Mouse (Mus musculus): ENCODE measurements at regions not wholly inside any gene's neighbourhood (a gene's known extent, or its start where the extent isn't known, plus 50 kb on each side); places are given as distances from the start of the nearest gene placed in this dataset.

DNA sequence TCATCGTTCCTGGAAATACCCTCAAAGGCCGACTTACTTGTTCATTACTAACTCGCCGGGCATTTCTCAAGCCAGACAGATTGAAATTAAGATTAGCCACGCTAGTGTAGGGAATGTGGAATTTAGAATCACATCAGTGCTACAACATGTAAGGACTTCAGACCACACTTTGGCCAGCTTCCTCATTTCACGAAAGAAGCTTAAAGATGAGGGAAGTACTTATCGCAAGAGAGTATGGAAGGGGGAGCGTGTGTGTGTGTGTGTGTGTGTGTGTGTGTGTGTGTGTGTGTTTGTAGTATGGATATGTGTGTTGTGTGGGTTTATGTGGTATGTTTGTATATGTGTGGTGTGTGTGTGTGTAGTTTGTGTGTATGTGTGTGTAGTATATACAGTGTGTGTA, 99.3 kb upstream of the Plcl2 start:
- 0 out of 4 replicates have a peak, but pooled peaks cover 0 to 7% of the 10 kb centered on the region in 2 experiments for H3K4me1 ChIP-seq (replicated peaks; ENCODE audit: control insufficient read depth in 2 of 2, insufficient read depth in 2 of 2, low read length in 1 of 2)
- no peak overlapping the region for H3K4me3 ChIP-seq (ENCODE audit: insufficient read depth in 1 of 2, low read depth in 2 of 2, low read length in 2 of 2)
- no peak overlapping the region for H3K4me2 ChIP-seq (ENCODE audit: low read depth)
- TF ChIP-seq CTCF (IDR thresholded peaks at IDR 0.05; ENCODE audit: low read depth) (no peak), EP300 (IDR thresholded peaks at IDR 0.05; ENCODE audit: low read depth) (no peak)
- WGBS (ENCODE audit: insufficient replicate concordance) = 20% methylated on average over 8 of the region's 8 CpGs
- no peaks in the 10 kb centered on the region for H3K9me3 ChIP-seq (ENCODE audit: control insufficient read depth, low read length)
- ATAC-seq (ENCODE audit: insufficient read depth) = no peak
- H3K9ac ChIP-seq (replicated peaks) = no peak overlapping the region
- H3K36me3 ChIP-seq (replicated peaks; ENCODE audit: control insufficient read depth, insufficient read depth, low read depth) = no peaks in the 10 kb centered on the region
- DNase-seq (ENCODE audit: low read depth in 3 of 3, low spot score in 3 of 3) = no peak
- H3K27ac ChIP-seq = no peak overlapping the region
- no peaks in the 10 kb centered on the region for H3K27me3 ChIP-seq (ENCODE audit: control insufficient read depth, insufficient read depth, low read length)

DNA sequence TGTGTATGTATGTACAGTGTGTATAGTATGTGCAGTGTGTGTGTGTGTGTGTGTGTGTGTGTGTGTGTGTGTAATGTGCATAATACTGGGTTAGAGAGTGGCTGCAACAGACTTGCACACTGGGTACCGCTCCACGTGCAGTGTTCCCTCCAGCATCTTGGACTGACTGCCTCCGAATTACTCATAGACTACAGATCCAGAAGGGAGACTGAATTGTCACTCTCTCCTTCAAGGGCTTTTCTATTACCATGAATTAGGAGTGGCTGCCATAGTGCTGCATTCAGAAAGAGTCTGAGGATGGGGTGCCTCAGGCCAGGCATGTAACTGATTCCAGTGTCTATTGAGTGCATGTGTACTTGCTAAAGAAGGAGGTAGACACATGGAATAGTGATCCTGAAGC, 98.9 kb upstream of the Plcl2 start:
- no peaks in the 10 kb centered on the region for H3K27me3 ChIP-seq (ENCODE audit: control insufficient read depth, insufficient read depth, low read length)
- no peak overlapping the region for H3K4me2 ChIP-seq (ENCODE audit: low read depth)
- H3K27ac ChIP-seq = no peak overlapping the region
- no peak for DNase-seq (ENCODE audit: low read depth in 3 of 3, low spot score in 3 of 3)
- no peaks in the 10 kb centered on the region for H3K9me3 ChIP-seq (ENCODE audit: control insufficient read depth, low read length)
- no peaks in the 10 kb centered on the region for H3K36me3 ChIP-seq (replicated peaks; ENCODE audit: control insufficient read depth, insufficient read depth, low read depth)
- no peak for ATAC-seq (ENCODE audit: insufficient read depth)
- TF ChIP-seq EP300 (IDR thresholded peaks at IDR 0.05; ENCODE audit: low read depth) (no peak), CTCF (IDR thresholded peaks at IDR 0.05; ENCODE audit: low read depth) (no peak)
- 0 out of 4 replicates have a peak, but pooled peaks cover 0 to 7% of the 10 kb centered on the region in 2 experiments for H3K4me1 ChIP-seq (replicated peaks; ENCODE audit: control insufficient read depth in 2 of 2, insufficient read depth in 2 of 2, low read length in 1 of 2)
- H3K9ac ChIP-seq (replicated peaks) = no peak overlapping the region
- H3K4me3 ChIP-seq (ENCODE audit: insufficient read depth in 1 of 2, low read depth in 2 of 2, low read length in 2 of 2) = no peak overlapping the region
- 88% methylated on average over 3 of the region's 3 CpGs for WGBS (ENCODE audit: insufficient replicate concordance)

DNA sequence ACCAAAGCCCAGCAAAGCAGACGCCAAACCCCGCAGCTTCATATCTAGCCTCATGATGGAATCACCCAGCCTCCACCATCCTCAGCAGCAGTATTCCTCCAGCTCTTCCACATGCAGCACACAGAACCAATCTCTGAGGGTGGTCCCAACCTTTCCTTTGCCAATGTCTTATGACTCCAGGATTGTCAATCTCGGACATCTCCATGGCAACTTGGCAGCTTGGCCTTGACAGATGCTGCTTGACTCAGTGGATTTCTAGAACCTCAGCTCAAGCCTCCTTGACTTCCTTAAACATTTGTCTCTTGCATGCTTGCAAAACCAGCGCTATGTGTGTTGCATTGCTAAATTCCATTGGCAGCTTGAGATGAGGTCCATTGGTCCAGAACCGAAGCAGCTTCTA, 96.8 kb upstream of the Plcl2 start:
- Histone ChIP-seq H3K9me3 (ENCODE audit: control insufficient read depth, low read length) (no peaks in the 10 kb centered on the region), H3K36me3 (replicated peaks; ENCODE audit: control insufficient read depth, insufficient read depth, low read depth) (no peaks in the 10 kb centered on the region), H3K4me2 (ENCODE audit: low read depth) (no peak overlapping the region), H3K4me3 (ENCODE audit: insufficient read depth in 1 of 2, low read depth in 2 of 2, low read length in 2 of 2) (no peak overlapping the region), H3K27ac (no peak overlapping the region), H3K4me1 (replicated peaks; ENCODE audit: control insufficient read depth in 2 of 2, insufficient read depth in 2 of 2, low read length in 1 of 2) (peaks cover 0 to 7% of the 10 kb centered on the region in 2 experiments; a peak in 2 of 4 replicates), H3K9ac (replicated peaks) (no peak overlapping the region), H3K27me3 (ENCODE audit: control insufficient read depth, insufficient read depth, low read length) (no peaks in the 10 kb centered on the region)
- no peak for TF ChIP-seq CTCF (IDR thresholded peaks at IDR 0.05; ENCODE audit: low read depth)
- no peak for TF ChIP-seq EP300 (IDR thresholded peaks at IDR 0.05; ENCODE audit: low read depth)
- DNase-seq (ENCODE audit: low read depth in 3 of 3, low spot score in 3 of 3) (no peak), ATAC-seq (ENCODE audit: insufficient read depth) (no peak)
- 69% methylated on average over 5 of the region's 5 CpGs for WGBS (ENCODE audit: insufficient replicate concordance)

DNA sequence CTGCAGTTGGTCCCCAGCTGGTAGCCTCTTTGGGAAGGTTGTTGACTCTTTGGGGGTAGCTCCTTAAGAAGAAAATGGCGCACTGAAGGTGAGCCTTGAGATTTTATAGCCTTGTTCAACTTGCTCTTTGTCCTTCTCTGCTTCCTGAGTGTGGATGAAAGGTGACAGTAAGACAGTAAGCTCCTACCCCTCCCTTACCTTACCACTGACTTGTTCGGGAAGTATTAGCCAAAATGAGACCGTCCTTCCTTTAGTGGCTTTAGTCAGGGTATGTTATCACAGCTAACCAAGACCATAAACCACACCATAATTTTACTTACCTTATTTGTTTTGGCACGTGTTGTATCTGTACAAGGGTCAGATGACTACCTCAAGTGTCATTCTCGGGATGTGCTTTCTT, 95.3 kb upstream of the Plcl2 start:
- Histone ChIP-seq H3K4me3 (ENCODE audit: insufficient read depth in 1 of 2, low read depth in 2 of 2, low read length in 2 of 2) (no peak overlapping the region), H3K4me1 (replicated peaks; ENCODE audit: control insufficient read depth in 2 of 2, insufficient read depth in 2 of 2, low read length in 1 of 2) (peaks cover 0 to 5% of the 10 kb centered on the region in 2 experiments; a peak in 2 of 4 replicates), H3K9ac (replicated peaks) (no peak overlapping the region), H3K36me3 (replicated peaks; ENCODE audit: control insufficient read depth, insufficient read depth, low read depth) (no peaks in the 10 kb centered on the region), H3K27me3 (ENCODE audit: control insufficient read depth, insufficient read depth, low read length) (no peaks in the 10 kb centered on the region), H3K4me2 (ENCODE audit: low read depth) (no peak overlapping the region), H3K9me3 (ENCODE audit: control insufficient read depth, low read length) (no peaks in the 10 kb centered on the region), H3K27ac (no peak overlapping the region)
- 67% methylated on average over 5 of the region's 5 CpGs for WGBS (ENCODE audit: insufficient replicate concordance)
- ATAC-seq (ENCODE audit: insufficient read depth) = no peak
- TF ChIP-seq EP300 (IDR thresholded peaks at IDR 0.05; ENCODE audit: low read depth) = no peak
- TF ChIP-seq CTCF (IDR thresholded peaks at IDR 0.05; ENCODE audit: low read depth) = no peak
- no peak for DNase-seq (ENCODE audit: low read depth in 3 of 3, low spot score in 3 of 3)

DNA sequence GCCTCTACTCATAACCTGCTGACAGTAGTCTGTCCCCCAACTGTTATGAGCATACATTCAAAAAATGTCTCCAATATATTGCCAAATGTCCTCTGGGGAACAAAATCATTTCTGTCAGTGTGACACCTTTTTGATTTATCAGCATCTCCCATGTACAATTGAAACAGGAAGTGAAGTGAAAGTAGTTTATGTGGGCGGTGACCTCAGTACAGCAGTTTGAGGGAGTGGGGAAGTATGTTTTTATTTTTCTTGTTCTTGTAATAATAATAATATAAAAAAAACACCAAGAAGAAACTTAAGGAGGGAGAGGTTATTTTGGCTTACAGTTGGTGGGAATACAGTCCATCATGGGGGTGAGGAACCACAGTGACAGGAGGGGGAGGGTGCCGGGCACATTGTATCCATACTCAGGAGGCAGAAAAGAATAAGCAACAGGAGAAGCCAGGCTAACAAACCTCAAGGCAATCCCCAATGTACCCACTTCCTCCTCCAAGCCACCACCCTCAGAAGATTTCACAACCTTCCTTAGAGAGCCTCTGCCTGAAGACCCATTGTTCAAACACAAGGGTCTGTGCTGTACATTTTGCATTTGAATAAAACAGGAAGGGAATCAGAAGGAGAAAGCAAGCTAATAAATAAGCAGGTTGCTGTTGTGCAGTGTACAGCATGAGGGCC, 93.7 kb upstream of the Plcl2 start:
- no peak for ATAC-seq (ENCODE audit: insufficient read depth)
- TF ChIP-seq EP300 (IDR thresholded peaks at IDR 0.05; ENCODE audit: low read depth) = no peak
- TF ChIP-seq CTCF (IDR thresholded peaks at IDR 0.05; ENCODE audit: low read depth) = no peak
- DNase-seq (ENCODE audit: low read depth in 3 of 3, low spot score in 3 of 3) = no peak
- no peak overlapping the region for H3K27ac ChIP-seq
- no peak overlapping the region for H3K9ac ChIP-seq (replicated peaks)
- WGBS (ENCODE audit: insufficient replicate concordance) = 44% methylated on average over 2 of the region's 2 CpGs
- H3K4me2 ChIP-seq (ENCODE audit: low read depth) = no peak overlapping the region
- H3K27me3 ChIP-seq (ENCODE audit: control insufficient read depth, insufficient read depth, low read length) = no peaks in the 10 kb centered on the region
- no peaks in the 10 kb centered on the region for H3K9me3 ChIP-seq (ENCODE audit: control insufficient read depth, low read length)
- H3K4me3 ChIP-seq (ENCODE audit: insufficient read depth in 1 of 2, low read depth in 2 of 2, low read length in 2 of 2) = no peak overlapping the region
- H3K36me3 ChIP-seq (replicated peaks; ENCODE audit: control insufficient read depth, insufficient read depth, low read depth) = no peaks in the 10 kb centered on the region
- H3K4me1 ChIP-seq (replicated peaks; ENCODE audit: control insufficient read depth in 2 of 2, insufficient read depth in 2 of 2, low read length in 1 of 2) = peaks cover 0 to 15% of the 10 kb centered on the region in 2 experiments; a peak in 2 of 4 replicates
